Mouse (Mus musculus) layer of hippocampus, postnatal 14 days (tissue): ENCODE results near the gene Tspan13. TPM values are rescaled to one million over a fixed set of nuclear protein-coding genes. Genes with fewer than 3 reads are reported as not detected.

Experiments
- DNase-seq, 2 experiments: peaks; one replicate each; pipeline ENCODE4 v3.0.0; 2021 to 2022; ENCODE audit warnings: low spot score in 2 of 2, mixed read lengths in 1 of 2
- total RNA-seq, 2 experiments: library from RNA; stranded (reverse); gene quantifications; 2 replicates each; pipeline ENCODE4 v1.2.3; 2021

The Tspan13 gene
- total RNA-seq, 2 experiments from 2014 or later = 278 to 281 TPM

- DNase-seq = no peak
Measured at GRCm38 (mm10) chr12:36035501-36035900, 6.8 kb downstream of the Tspan13 start.

GRCm38 (mm10) chr12:36032419-36032818 lies 9.9 kb downstream of the Tspan13 start:
- DNase-seq = no peak

- no peak for DNase-seq
Measured at GRCm38 (mm10) chr12:36030660-36031363, 11.5 kb downstream of the Tspan13 start.

DNA sequence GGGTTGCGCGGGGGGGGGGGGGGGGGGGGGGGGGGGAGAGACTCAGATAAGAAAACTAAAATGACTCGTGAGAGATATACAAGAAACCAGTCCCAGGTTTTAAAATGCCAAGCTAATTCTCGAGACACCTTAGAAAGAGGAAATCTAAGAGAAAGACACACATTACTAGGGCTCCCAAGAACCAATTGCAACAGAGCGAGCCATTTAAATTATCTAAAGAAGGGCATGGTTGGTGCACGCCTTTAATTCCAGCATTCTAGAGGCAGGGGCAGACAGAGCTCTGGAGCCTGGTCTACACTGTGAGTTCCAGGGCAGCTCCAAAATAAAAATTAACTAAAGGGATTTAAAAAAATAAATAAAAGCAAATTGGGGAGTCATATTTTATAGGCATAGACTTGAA lies 12.6 kb downstream of the Tspan13 start:
- no peak for DNase-seq

GRCm38 (mm10) chr12:36028968-36029645 lies 13.2 kb downstream of the Tspan13 start:
- peak in 1 of 2 experiments; percentile 45 for DNase-seq

- DNase-seq = no peak
Measured at GRCm38 (mm10) chr12:36027171-36027570, 15.1 kb downstream of the Tspan13 start.

DNA sequence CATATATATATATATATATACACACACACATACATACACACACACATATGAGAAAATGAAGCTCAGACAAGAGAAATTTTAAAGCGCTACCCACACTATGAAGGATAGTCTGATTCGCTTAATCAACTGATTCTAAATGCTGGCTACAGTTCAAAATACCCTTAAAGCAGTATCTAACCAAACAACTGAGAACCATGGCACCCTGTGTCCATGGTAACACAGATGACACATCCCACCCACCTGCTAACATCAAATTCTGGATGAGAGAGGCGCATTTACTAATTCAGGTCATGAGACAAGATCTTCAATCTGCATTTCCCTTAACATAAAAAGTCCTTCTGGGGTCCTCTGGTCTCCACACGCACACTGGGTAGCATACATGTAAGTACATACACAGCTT lies 16.2 kb downstream of the Tspan13 start:
- no peak for DNase-seq

DNA sequence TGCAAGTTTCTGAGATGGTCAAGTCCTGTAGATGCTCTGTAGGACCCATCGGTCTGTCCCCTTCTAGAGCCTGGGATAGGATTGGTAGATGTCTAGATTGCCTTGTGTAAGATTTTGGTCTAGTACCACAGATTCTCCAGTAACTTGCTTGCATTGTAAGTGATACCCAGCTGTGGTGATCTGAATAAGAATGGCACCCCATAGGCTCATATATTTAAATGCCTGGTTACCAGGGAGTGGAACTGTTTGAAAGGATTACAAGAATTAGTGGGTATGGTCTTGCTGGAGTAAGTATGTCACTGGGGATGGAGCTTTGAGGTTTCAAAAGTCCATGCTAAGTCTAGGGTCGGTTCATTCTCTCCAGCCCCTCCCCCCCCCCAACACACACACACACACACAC lies 21.6 kb downstream of the Tspan13 start:
- DNase-seq = no peak

- DNase-seq = no peak
Measured at GRCm38 (mm10) chr12:36020081-36020480, 22.2 kb downstream of the Tspan13 start.

- no peak for DNase-seq
Measured at GRCm38 (mm10) chr12:36019572-36019971, 22.7 kb downstream of the Tspan13 start.

- no peak for DNase-seq
Measured at GRCm38 (mm10) chr12:36017791-36018190, 24.5 kb downstream of the Tspan13 start.

- no peak for DNase-seq
Measured at GRCm38 (mm10) chr12:36013216-36013910, 28.9 kb downstream of the Tspan13 start.

GRCm38 (mm10) chr12:36008364-36009047 lies 33.8 kb downstream of the Tspan13 start:
- no peak for DNase-seq

GRCm38 (mm10) chr12:36007581-36007980 lies 34.7 kb downstream of the Tspan13 start:
- DNase-seq = no peak

GRCm38 (mm10) chr12:36004714-36005113 lies 37.6 kb downstream of the Tspan13 start:
- DNase-seq = no peak

DNA sequence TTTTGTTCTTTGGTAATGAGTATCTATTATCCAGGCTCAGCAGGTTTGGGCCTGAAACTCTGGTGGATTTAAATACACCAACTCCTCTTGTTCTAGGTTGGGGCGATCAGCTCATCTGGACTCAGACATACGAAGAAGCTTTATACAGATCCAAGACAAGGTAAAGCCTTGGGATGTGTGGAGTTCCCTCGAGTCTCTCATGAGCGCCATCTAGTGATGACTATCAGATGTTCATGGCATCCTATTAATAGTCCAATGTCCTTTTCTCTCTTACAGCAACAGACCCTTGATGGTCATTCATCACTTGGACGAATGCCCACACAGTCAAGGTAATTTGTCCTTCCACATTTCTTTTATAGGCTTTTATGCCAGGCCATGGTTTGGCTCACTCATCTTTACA lies 46.5 kb downstream of the Tspan13 start:
- DNase-seq = no peak

- no peak for DNase-seq
Measured at GRCm38 (mm10) chr12:35994098-35994497, 48.2 kb downstream of the Tspan13 start.

DNA sequence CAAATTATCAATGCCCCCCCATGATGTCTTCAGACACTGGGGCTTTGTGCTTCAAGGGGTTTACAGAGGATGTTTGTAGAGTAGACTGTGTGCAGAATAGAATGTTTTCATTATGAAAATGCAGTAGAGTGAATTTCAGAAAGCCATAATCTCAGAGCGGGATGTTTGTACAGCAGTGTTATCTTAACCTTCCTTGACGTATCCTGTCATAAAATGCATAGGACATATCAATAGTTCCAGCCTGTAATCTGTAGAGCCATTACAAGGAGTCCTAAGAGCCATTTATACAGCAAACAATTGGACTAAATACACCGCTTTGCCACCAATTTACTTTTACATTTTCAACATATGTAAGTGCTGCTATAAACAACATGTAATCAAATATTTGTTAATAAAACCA lies 48.7 kb downstream of the Tspan13 start:
- no peak for DNase-seq

DNA sequence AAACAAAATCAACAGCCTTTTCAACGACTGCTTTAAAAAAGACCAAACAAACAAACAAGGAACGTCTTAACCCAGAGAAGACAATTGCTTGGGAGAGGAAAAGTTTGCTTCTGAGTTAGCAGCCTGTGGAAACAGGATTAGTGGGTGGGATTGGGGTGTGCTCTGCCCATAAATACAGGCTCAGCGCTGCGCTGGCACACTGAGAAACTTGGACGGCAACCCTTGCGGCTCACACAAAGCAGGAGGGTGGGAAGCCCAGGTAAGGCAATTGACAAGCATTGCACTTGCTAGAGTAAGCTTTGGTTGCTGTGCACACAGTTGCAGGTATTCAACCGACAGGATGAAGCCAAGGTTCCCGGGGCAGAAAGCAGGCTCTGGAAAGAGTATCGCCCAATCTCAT lies 49.6 kb downstream of the Tspan13 start, which contains the start of gene Agr2:
TSS of gene Agr2 (plus strand) at position 197 of the 400 bp plus-strand sequence.
- no peak for DNase-seq

DNA sequence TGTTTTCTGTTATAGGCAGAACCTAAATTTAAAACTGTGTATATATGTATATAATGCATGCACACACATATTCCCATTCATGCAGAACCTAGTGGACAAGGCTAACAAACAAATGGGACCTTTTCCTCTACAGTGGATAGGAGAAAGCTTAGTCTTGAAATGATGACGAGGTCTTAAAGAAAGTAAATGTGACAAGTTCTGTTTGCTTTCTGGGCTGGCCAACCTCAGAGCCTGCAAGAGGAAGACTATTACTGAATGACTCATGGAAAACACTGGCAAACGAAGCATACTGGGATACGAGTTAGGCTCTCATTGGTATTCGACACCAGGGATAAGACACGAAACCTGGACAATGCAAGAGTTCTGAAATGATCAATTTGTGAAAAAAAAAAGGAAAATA lies 57.6 kb downstream of the Tspan13 start:
- no peak for DNase-seq

- DNase-seq = no peak
Measured at GRCm38 (mm10) chr12:35983472-35983871, 58.8 kb downstream of the Tspan13 start.
